Comparison of ENCODE assay signal across 25 mouse cellular contexts in the genomic region with DNA sequence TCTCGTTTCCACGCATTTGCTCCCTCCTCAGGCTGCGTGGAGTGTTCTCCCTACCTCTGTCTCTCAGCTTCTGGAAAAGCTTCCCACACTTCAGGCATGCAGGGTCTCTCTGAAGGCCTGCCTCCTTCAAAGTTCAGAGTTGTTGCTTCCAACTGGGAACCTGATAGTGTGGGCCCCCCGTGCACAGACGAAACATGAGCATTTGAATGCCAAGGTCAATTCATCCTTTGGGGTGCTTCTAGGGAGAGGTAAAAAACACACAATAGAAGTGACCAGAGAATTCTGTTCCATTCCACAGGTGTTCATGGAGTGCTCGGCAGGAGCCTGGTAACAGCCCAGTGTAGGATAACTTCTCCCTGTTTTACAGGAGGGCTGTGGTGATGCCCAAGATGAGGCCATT. TPM values are rescaled to one million over a fixed set of nuclear protein-coding genes. Genes with fewer than 3 reads are reported as not detected.
DNase-seq lines count a peak whose midpoint lies in the region; ATAC-seq and TF ChIP-seq lines count a peak whose summit lies in the region.
"Had no signal": no experiment of that assay in that cellular context is flagged by ENCODE, and none has a peak within 500 bp of the region (broad histone marks: within the 10 kb centered on the region; RNA-seq: fewer than 3 reads in every experiment).

No protein-coding gene starts in this region.

- H3K4me1 ChIP-seq in brown adipose tissue, adult 24 weeks (ENCODE audit: control insufficient read depth, insufficient read depth, insufficient read length, low read length), result peaks cover 34% of the 10 kb centered on the region
- H3K4me1 ChIP-seq: embryonic facial prominence, embryonic 15.5 days; forebrain, embryonic 12.5 days had no signal

- DNase-seq in gastrocnemius, adult 2 months, result no peak
- DNase-seq in gastrocnemius, adult 18-20 months (ENCODE audit: low spot score), result no peak
- DNase-seq in ES-CJ7 (ENCODE audit: low read depth, low spot score) (peak; percentile 57), R1 (ENCODE audit: low read depth, low spot score) (peak; percentile 49)
- no peak for DNase-seq in heart, adult 8-10 months (ENCODE audit: low spot score)
- no peak for DNase-seq in lung, postnatal 25 days (ENCODE audit: low spot score)
- DNase-seq: adrenal gland, adult 2 months; adrenal gland, postnatal 10 days; adrenal gland, postnatal 25 days; cerebellum, adult 18-20 months; cerebellum, adult 9-10 months; cerebellum, postnatal 10 days; cerebellum, postnatal 25 days had no signal

- H3K4me3 ChIP-seq in gastrocnemius, adult 2 months, result no peak overlapping the region
- no peak overlapping the region for H3K4me3 ChIP-seq in brown adipose tissue, adult 24 weeks (ENCODE audit: insufficient read depth, low read depth, low read length)
- H3K4me3 ChIP-seq: embryonic facial prominence, embryonic 13.5 days; embryonic facial prominence, embryonic 15.5 days; erythroblast, embryonic 14.5 days; forebrain, embryonic 10.5 days; forebrain, embryonic 12.5 days had no signal

- H3K27ac ChIP-seq in gastrocnemius, adult 2 months, result peak overlapping the region; percentile 54; the same call in 1 of the 2 replicates
- H3K27ac ChIP-seq in brown adipose tissue, adult 24 weeks (replicated peaks; ENCODE audit: low read depth, low read length), result peak overlapping the region; percentile 72
- H3K27ac ChIP-seq: embryonic facial prominence, embryonic 13.5 days; embryonic facial prominence, embryonic 15.5 days; forebrain, embryonic 10.5 days; forebrain, embryonic 12.5 days had no signal

- no peak for TF ChIP-seq CTCF in gastrocnemius, adult 2 months (IDR thresholded peaks at IDR 0.05)

- intact Hi-C loops in gastrocnemius, adult 2 months (cut with DNase I), result no loop called here

- no peak for ATAC-seq in granulocyte monocyte progenitor cell, adult 5-6 weeks (replicated peaks; ENCODE audit: poor library complexity, severe bottlenecking)
- ATAC-seq: activated CD4-positive, CD25-positive, alpha-beta regulatory T cell, adult 4 months; forebrain, embryonic 14.5 days; forebrain, embryonic 16.5 days; Patski had no signal

RNA-seq across cellular contexts. Expression of a gene that starts 44.7 kb away (rescaled TPM):
- 1 to 10 TPM; 1.0 to 1.3 TPM for total RNA-seq in gastrocnemius, adult 2 months (2021)
- total RNA-seq in gastrocnemius, adult 18-20 months (2021), result under 1 TPM; 0.69 to 0.73 TPM
- polyA plus RNA-seq in brown adipose tissue, adult 24 weeks (2012; ENCODE audit: insufficient read depth, insufficient read length, missing spikeins), result 1.2 and 2.5 TPM in 2 replicates
- total RNA-seq in granulocyte monocyte progenitor cell, adult 5-6 weeks (2014; fragmentation: Nextera tagmentation), result 13.6 and 15.2 TPM in 2 replicates
- total RNA-seq in granulocyte monocyte progenitor cell, adult 5-6 weeks (2017), result 8.3 and 11.2 TPM in 2 replicates
- total RNA-seq in heart, adult 8-10 months (2022), result 1 to 10 TPM; 2.7 to 5.1 (median 2.9) TPM
- polyA plus RNA-seq: erythroblast, embryonic 14.5 days; G1E had no signal

Comparison
In these comparisons a context has a peak if more than half of its experiments do, and no peak if none do; other contexts are left out.
1. DNase-seq: peak in ES-CJ7 (single experiment) and R1 (single experiment); none in gastrocnemius, adult 2 months (single experiment), gastrocnemius, adult 18-20 months (single experiment), heart, adult 8-10 months (single experiment) and lung, postnatal 25 days (single experiment).